Mouse (Mus musculus) T-helper 1 cell (primary cell): ENCODE results near the gene Aqp7.

Source experiments
- in situ Hi-C: fragments of 300-600 bp; cut with MboI, MseI; formaldehyde crosslinking; loops from one replicate; pipeline ENCODE4 v1.15.1; 2025; ENCODE audit warnings: high pct_unique_total_duplicates

The Aqp7 gene

GRCm38 (mm10) chr4:41000842-41001639, 46.9 kb downstream of the Aqp7 start:
- in situ Hi-C loops: no loop called here

- in situ Hi-C loops: no loop called here
Measured at GRCm38 (mm10) chr4:41000271-41000670, 47.7 kb downstream of the Aqp7 start.

GRCm38 (mm10) chr4:40997916-40998315, 50.0 kb downstream of the Aqp7 start:
- in situ Hi-C loops: loop anchor here (5.0 to 10.0 kb wide), 2 partner anchors 209 to 1997 kb away; no protein-coding TSS in a partner anchor

- in situ Hi-C loops: loop anchor here (5.0 to 10.0 kb wide), 2 partner anchors 211 to 1998 kb away; no protein-coding TSS in a partner anchor
Measured at GRCm38 (mm10) chr4:40996302-40996701, 51.6 kb downstream of the Aqp7 start.

GRCm38 (mm10) chr4:40989633-40990032, 58.3 kb downstream of the Aqp7 start:
- in situ Hi-C loops: loop anchor here (10.0 kb wide), 1 partner anchor 2005 kb away; no protein-coding TSS in a partner anchor

DNA sequence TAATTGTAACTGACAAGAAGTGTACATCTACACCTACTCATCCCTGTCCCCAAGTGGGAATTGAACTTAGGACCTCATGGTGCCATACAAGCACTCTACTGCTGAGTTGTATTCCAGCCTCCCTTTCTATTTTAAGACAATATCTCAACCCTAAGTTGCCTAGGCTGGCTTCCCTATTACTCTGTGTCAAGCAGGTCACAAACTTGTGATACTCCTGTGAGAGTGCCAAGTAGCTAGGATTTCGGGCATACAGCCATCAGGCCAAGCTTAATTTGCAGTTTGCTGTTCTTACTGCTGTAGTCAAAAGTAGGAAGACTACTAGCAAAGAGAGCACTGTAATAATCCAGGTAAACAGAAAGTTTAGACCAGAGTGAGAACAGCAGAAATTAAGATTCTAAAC, 64.3 kb downstream of the Aqp7 start:
- in situ Hi-C loops: no loop called here
